Comparison of ENCODE assay signal across 7 mouse cellular contexts in genomic region chr11:69965271-69966005, GRCm38 (mm10). TPM values are rescaled to one million over a fixed set of nuclear protein-coding genes. Genes with fewer than 3 reads are reported as not detected.
DNase-seq lines count a peak whose midpoint lies in the region; ATAC-seq lines count a peak whose summit lies in the region.

No protein-coding gene starts in this region.

- no peaks in the 10 kb centered on the region for H3K9me3 ChIP-seq in embryonic facial prominence, embryonic 15.5 days (replicated peaks)
- no peaks in the 10 kb centered on the region for H3K9me3 ChIP-seq in midbrain, embryonic 11.5 days (ENCODE audit: control insufficient read depth, low read length)

- H3K9ac ChIP-seq in embryonic facial prominence, embryonic 15.5 days = no peak overlapping the region
- no peak overlapping the region for H3K9ac ChIP-seq in midbrain, embryonic 11.5 days (ENCODE audit: low read length)

- peak overlapping the region; percentile 76 for H3K4me2 ChIP-seq in embryonic facial prominence, embryonic 15.5 days (replicated peaks)
- H3K4me2 ChIP-seq in midbrain, embryonic 11.5 days = no peak overlapping the region

- no peak overlapping the region for H3K27ac ChIP-seq in embryonic facial prominence, embryonic 15.5 days (replicated peaks)
- H3K27ac ChIP-seq in midbrain, embryonic 11.5 days (ENCODE audit: low read depth, low read length) = no peak overlapping the region

- peaks cover 22% of the 10 kb centered on the region for H3K4me1 ChIP-seq in embryonic facial prominence, embryonic 15.5 days
- peaks cover 6% of the 10 kb centered on the region; the same call in 1 of the 2 replicates for H3K4me1 ChIP-seq in midbrain, embryonic 11.5 days (ENCODE audit: control insufficient read depth, insufficient read depth, low read length)

- peaks cover 30% of the 10 kb centered on the region for H3K36me3 ChIP-seq in embryonic facial prominence, embryonic 15.5 days
- peaks cover 12% of the 10 kb centered on the region; the same call in 1 of the 2 replicates for H3K36me3 ChIP-seq in midbrain, embryonic 11.5 days (ENCODE audit: control insufficient read depth, insufficient read depth, low read length)

- H3K27me3 ChIP-seq in embryonic facial prominence, embryonic 15.5 days = peaks cover 66% of the 10 kb centered on the region
- peaks cover 54% of the 10 kb centered on the region for H3K27me3 ChIP-seq in midbrain, embryonic 11.5 days (ENCODE audit: control insufficient read depth, insufficient read depth, low read length)

- peak overlapping the region; percentile 43 for H3K4me3 ChIP-seq in embryonic facial prominence, embryonic 15.5 days (replicated peaks)
- H3K4me3 ChIP-seq in midbrain, embryonic 11.5 days (ENCODE audit: low read depth, low read length) = peak overlapping the region; percentile 16; the same call in 1 of the 2 replicates

- peak; percentile 59 for DNase-seq in embryo, embryonic 10 days (ENCODE audit: low spot score)
- peak; percentile 64 to 90 for DNase-seq in kidney, postnatal 25 days
- DNase-seq in midbrain, embryonic 11.5 days (ENCODE audit: low spot score, missing footprints) = peak; percentile 93
- no peak for DNase-seq in layer of hippocampus, adult 11-12 months (ENCODE audit: low spot score)
- DNase-seq in layer of hippocampus, adult 18-20 months (ENCODE audit: low spot score in 2 of 2) = no peak

- peak; percentile 45 for ATAC-seq in embryonic facial prominence, embryonic 15.5 days (ENCODE audit: insufficient number of reproducible peaks, low FRiP score, low TSS enrichment, low read depth)
- ATAC-seq in midbrain, embryonic 11.5 days (ENCODE audit: low FRiP score) = no peak
- ATAC-seq in inflammation-experienced regulatory T-cells, adult 6 months = no peak

- under 1% methylated on average over 49 of the region's 49 CpGs for WGBS in embryonic facial prominence, embryonic 15.5 days
- 2% methylated on average over 49 of the region's 49 CpGs for WGBS in midbrain, embryonic 11.5 days

RNA-seq across cellular contexts. Expression of gene Cldn7, which starts 0.9 kb away (rescaled TPM):
- 37.5 and 57.4 TPM in 2 replicates for polyA plus RNA-seq in embryonic facial prominence, embryonic 15.5 days (2015; fragmentation: Nextera tagmentation; extraction: Ambion mirVana)
- polyA plus RNA-seq in midbrain, embryonic 11.5 days (2014; fragmentation: Nextera tagmentation; extraction: Ambion mirVana) = 2.3 and 2.7 TPM in 2 replicates
- polyA plus RNA-seq in inflammation-experienced regulatory T-cells, adult 6 months (2017; shearing (Covaris generic)) = 1 to 10 TPM in 1 of 3 experiments, not detected in 2; 1.1 TPM
- not detected for total RNA-seq in layer of hippocampus, adult 18-20 months (2021)

RNA-seq across cellular contexts. Expression of gene Ctdnep1, which starts 15.5 kb away (rescaled TPM):
- polyA plus RNA-seq in embryonic facial prominence, embryonic 15.5 days (2015; fragmentation: Nextera tagmentation; extraction: Ambion mirVana) = 31.6 and 34.9 TPM in 2 replicates
- 20.7 and 22.6 TPM in 2 replicates for polyA plus RNA-seq in midbrain, embryonic 11.5 days (2014; fragmentation: Nextera tagmentation; extraction: Ambion mirVana)
- 10 to 100 TPM; 25.8 to 35.6 (median 29.3) TPM for polyA plus RNA-seq in inflammation-experienced regulatory T-cells, adult 6 months (2017; shearing (Covaris generic))
- total RNA-seq in layer of hippocampus, adult 18-20 months (2021) = 100 to 1,000 TPM; 110 to 111 TPM

RNA-seq across cellular contexts. Expression of gene Elp5, which starts 16.9 kb away (rescaled TPM):
- 112 and 113 TPM in 2 replicates for polyA plus RNA-seq in embryonic facial prominence, embryonic 15.5 days (2015; fragmentation: Nextera tagmentation; extraction: Ambion mirVana)
- 150 and 151 TPM in 2 replicates for polyA plus RNA-seq in midbrain, embryonic 11.5 days (2014; fragmentation: Nextera tagmentation; extraction: Ambion mirVana)
- polyA plus RNA-seq in inflammation-experienced regulatory T-cells, adult 6 months (2017; shearing (Covaris generic)) = 10 to 100 TPM; 61.5 to 78.3 (median 68.5) TPM
- 10 to 100 TPM; 76.7 to 80.1 TPM for total RNA-seq in layer of hippocampus, adult 18-20 months (2021)

RNA-seq across cellular contexts. Expression of gene Slc2a4, which starts 17.4 kb away (rescaled TPM):
- 21.1 and 21.7 TPM in 2 replicates for polyA plus RNA-seq in embryonic facial prominence, embryonic 15.5 days (2015; fragmentation: Nextera tagmentation; extraction: Ambion mirVana)
- 6.3 and 7.8 TPM in 2 replicates for polyA plus RNA-seq in midbrain, embryonic 11.5 days (2014; fragmentation: Nextera tagmentation; extraction: Ambion mirVana)
- polyA plus RNA-seq in inflammation-experienced regulatory T-cells, adult 6 months (2017; shearing (Covaris generic)) = not detected
- 1 to 10 TPM; 3.4 to 3.5 TPM for total RNA-seq in layer of hippocampus, adult 18-20 months (2021)

RNA-seq across cellular contexts. Expression of gene Gabarap, which starts 25.5 kb away (rescaled TPM):
- 543 and 559 TPM in 2 replicates for polyA plus RNA-seq in embryonic facial prominence, embryonic 15.5 days (2015; fragmentation: Nextera tagmentation; extraction: Ambion mirVana)
- polyA plus RNA-seq in midbrain, embryonic 11.5 days (2014; fragmentation: Nextera tagmentation; extraction: Ambion mirVana) = 566 and 590 TPM in 2 replicates
- 100 to 1,000 TPM; 352 to 384 (median 366) TPM for polyA plus RNA-seq in inflammation-experienced regulatory T-cells, adult 6 months (2017; shearing (Covaris generic))
- 100 to 1,000 TPM; 238 to 240 TPM for total RNA-seq in layer of hippocampus, adult 18-20 months (2021)

Comparison
In these comparisons a context has a peak if more than half of its experiments do, and no peak if none do; other contexts are left out.
1. DNase-seq: peak in embryo, embryonic 10 days (single experiment), kidney, postnatal 25 days (2 of 2) and midbrain, embryonic 11.5 days (single experiment); none in layer of hippocampus, adult 11-12 months (single experiment) and layer of hippocampus, adult 18-20 months (0 of 2).
2. RNA of gene Cldn7, which starts 0.9 kb away (polyA plus RNA-seq): 37.5 to 57.4 TPM in embryonic facial prominence, embryonic 15.5 days; 2.3 to 2.7 TPM in midbrain, embryonic 11.5 days and 1.1 TPM in inflammation-experienced regulatory T-cells, adult 6 months; every median in the first group is over 10 times any median in the second.